Mouse (Mus musculus) Patski (cell line): Measurements from ENCODE around the gene Zfp968. TPM values are rescaled to one million over a fixed set of nuclear protein-coding genes. Genes with fewer than 3 reads are reported as not detected.
"Not testable (repeated sequence)": the region's sequence is repeated elsewhere in the genome, so short reads cannot be mapped to it uniquely, and the experiment has no call there.

Experiments used
- ATAC-seq: fragments of 100-300 bp; one replicate; pipeline ENCODE4 v1.8.0; 2021
- CTCF ChIA-PET: fragments of 350-600 bp; sonication (Branson Sonifier 250); formaldehyde crosslinking; loops from one replicate; lab custom pipeline; 2022; ENCODE audit warnings: inconsistent platforms; lab: Charles Lee
- POLR2A ChIA-PET: fragments of 350-600 bp; sonication (Branson Sonifier 250); formaldehyde crosslinking; loops from one replicate; lab custom pipeline; 2022; ENCODE audit warnings: antibody characterized with exemption, inconsistent platforms; lab: Charles Lee
- DNase-seq: peaks from one replicate; pipeline ENCODE4 v3.0.0-alpha.2; 2011; ENCODE audit warnings: low read depth, low spot score
- H3K27me3 ChIP-seq: fragments of 371-371 bp; one replicate; pipeline ENCODE4 v1.5.1; 2021
- in situ Hi-C: fragments of 300-500 bp; cut with MboI; formaldehyde crosslinking; loops from 3 replicates; pipeline ENCODE4 v1.11.1; 2018; ENCODE audit warnings: low pct_unique_long_range_greater_than_20kb, mixed read lengths
- polyA plus RNA-seq: library from polyadenylated mRNA; unstranded; gene quantifications from one replicate; pipeline ENCODE4 v1.2.3, GENCODE M21; 2021

The Zfp968 gene
- polyA plus RNA-seq = 2.8 TPM

GRCm38 (mm10) chr2:175372136-175372535 lies at the start of gene Zfp968:
Gene Zfp968 (plus strand): TSS chr2:175372436.
- POLR2A ChIA-PET, ATAC-seq, DNase-seq, in situ Hi-C loops, H3K27me3 ChIP-seq, CTCF ChIA-PET: not testable (repeated sequence)

- POLR2A ChIA-PET, in situ Hi-C loops, DNase-seq, ATAC-seq, H3K27me3 ChIP-seq, CTCF ChIA-PET: not testable (repeated sequence)
Observed at GRCm38 (mm10) chr2:175338097-175338496, 34.1 kb upstream of the Zfp968 start, which contains the start of gene Gm4631. Gene Gm4631 (minus strand): TSS chr2:175338197.

Other genes starting within 250 kb of the Zfp968 start
- gene Gm14399, start 230.4 kb upstream of the Zfp968 start, polyA plus RNA-seq = 13.0 TPM
- gene Gm14443, start 196.6 kb upstream of the Zfp968 start, polyA plus RNA-seq = 0.30 TPM
- gene Gm14391, start 165.5 kb upstream of the Zfp968 start, polyA plus RNA-seq = 17.1 TPM
- not detected for gene Gm14440, start 97.3 kb upstream of the Zfp968 start, polyA plus RNA-seq
- gene Gm4631, start 34.2 kb upstream of the Zfp968 start, polyA plus RNA-seq = 22.7 TPM
- 23.1 TPM for gene Gm4724, start 63.4 kb downstream of the Zfp968 start, polyA plus RNA-seq
- gene Zfp965, start 97.5 kb downstream of the Zfp968 start, polyA plus RNA-seq = 2.6 TPM